Mouse (Mus musculus): ENCODE data around the gene Kazn.

GRCm38 (mm10) chr4:142240874-142241273 lies 1.7 kb upstream of the Kazn start:
- TF ChIP-seq CTCF (IDR thresholded peaks at IDR 0.05; ENCODE audit: insufficient read depth, low read length) (no peak), POLR2A (IDR thresholded peaks at IDR 0.05; ENCODE audit: borderline replicate concordance, extremely low read depth, low read depth, low read length) (no peak)
